Mouse (Mus musculus) megakaryocyte, embryonic 14.5 days (primary cell): ENCODE measurements around the gene Oas1f. TPM values are rescaled to one million over a fixed set of nuclear protein-coding genes. Genes with fewer than 3 reads are reported as not detected.
"Not testable (repeated sequence)": the region's sequence is repeated elsewhere in the genome, so short reads cannot be mapped to it uniquely, and the experiment has no call there.

Source experiments
- H3K27me3 ChIP-seq: replicated peaks from 2 replicates; pipeline ENCODE3; 2012; ENCODE audit warnings: inconsistent platforms
- H3K36me3 ChIP-seq: replicated peaks from 2 replicates; pipeline ENCODE3; 2012; ENCODE audit warnings: low read length, inconsistent platforms, mixed read lengths
- H3K4me1 ChIP-seq: 2 replicates; pipeline ENCODE4 v1.6.1; 2012; ENCODE audit warnings: inconsistent platforms
- H3K4me3 ChIP-seq: replicated peaks from 2 replicates; pipeline ENCODE3; 2012; ENCODE audit warnings: moderate library complexity, mild to moderate bottlenecking, inconsistent platforms
- H3K9me3 ChIP-seq: 2 replicates; pipeline ENCODE4 v1.6.1; 2012; ENCODE audit warnings: inconsistent platforms
- FLI1 ChIP-seq: IDR thresholded peaks from 2 replicates; pipeline ENCODE4 v1.6.1; 2012; ENCODE audit warnings: low read length, inconsistent platforms, mixed read lengths
- GATA1 ChIP-seq: IDR thresholded peaks from 3 replicates; pipeline ENCODE4 v1.6.1; 2012; ENCODE audit warnings: mixed read lengths, low read length, inconsistent platforms, borderline replicate concordance
- polyA plus RNA-seq: library from polyadenylated mRNA; stranded (reverse); fragments of >175 nt; gene quantifications from 2 replicates; pipeline ENCODE4 v1.2.3, GENCODE M21; 2012; ENCODE audit warnings: low replicate concordance; ENCODE audit not compliant: insufficient read depth

Oas1f gene
- polyA plus RNA-seq, 1 experiment = not detected

- Histone ChIP-seq H3K36me3 (no peaks in the 10 kb centered on the region), H3K9me3 (peaks cover 13% of the 10 kb centered on the region), H3K4me3 (no peak overlapping the region), H3K4me1 (no peaks in the 10 kb centered on the region), H3K27me3 (peaks cover 6% of the 10 kb centered on the region)
- TF ChIP-seq GATA1 = no peak
- TF ChIP-seq FLI1 = no peak
Measured at GRCm38 (mm10) chr5:120892243-120892660, 45.1 kb downstream of the Oas1f start.

- not testable (repeated sequence) for H3K4me1 ChIP-seq, H3K36me3 ChIP-seq, H3K27me3 ChIP-seq, H3K4me3 ChIP-seq
- peaks cover 13% of the 10 kb centered on the region for H3K9me3 ChIP-seq
Measured at GRCm38 (mm10) chr5:120893866-120894265, 46.7 kb downstream of the Oas1f start.

GRCm38 (mm10) chr5:120894692-120895091, 47.5 kb downstream of the Oas1f start:
- not testable (repeated sequence) for H3K4me1 ChIP-seq, H3K4me3 ChIP-seq, H3K27me3 ChIP-seq
- peaks cover 13% of the 10 kb centered on the region for H3K9me3 ChIP-seq
- peaks cover 12% of the 10 kb centered on the region for H3K36me3 ChIP-seq

GRCm38 (mm10) chr5:120895231-120895900, 48.2 kb downstream of the Oas1f start:
- H3K4me1 ChIP-seq = no peaks in the 10 kb centered on the region
- H3K9me3 ChIP-seq = peaks cover 13% of the 10 kb centered on the region
- no peaks in the 10 kb centered on the region for H3K27me3 ChIP-seq
- no peak overlapping the region for H3K4me3 ChIP-seq
- H3K36me3 ChIP-seq = peaks cover 12% of the 10 kb centered on the region
- TF ChIP-seq FLI1 (no peak), GATA1 (no peak)

GRCm38 (mm10) chr5:120898307-120898706, 51.1 kb downstream of the Oas1f start:
- peaks cover 32% of the 10 kb centered on the region for H3K36me3 ChIP-seq
- TF ChIP-seq GATA1 = no peak
- no peak for TF ChIP-seq FLI1
- H3K4me1 ChIP-seq = no peaks in the 10 kb centered on the region
- 0 out of 2 replicates have a peak, but pooled peaks cover 3% of the 10 kb centered on the region for H3K9me3 ChIP-seq
- H3K4me3 ChIP-seq = no peak overlapping the region
- no peaks in the 10 kb centered on the region for H3K27me3 ChIP-seq

GRCm38 (mm10) chr5:120898726-120899125, 51.6 kb downstream of the Oas1f start:
- TF ChIP-seq GATA1 = no peak
- no peak for TF ChIP-seq FLI1
- 0 out of 2 replicates have a peak, but pooled peaks cover 3% of the 10 kb centered on the region for H3K9me3 ChIP-seq
- no peaks in the 10 kb centered on the region for H3K4me1 ChIP-seq
- H3K36me3 ChIP-seq = peaks cover 32% of the 10 kb centered on the region
- H3K4me3 ChIP-seq = no peak overlapping the region
- H3K27me3 ChIP-seq = no peaks in the 10 kb centered on the region

GRCm38 (mm10) chr5:120900666-120901065, 53.5 kb downstream of the Oas1f start:
- Histone ChIP-seq H3K9me3 (no peaks in the 10 kb centered on the region), H3K27me3 (no peaks in the 10 kb centered on the region), H3K4me1 (no peaks in the 10 kb centered on the region), H3K4me3 (no peak overlapping the region), H3K36me3 (peaks cover 32% of the 10 kb centered on the region)
- TF ChIP-seq FLI1 (no peak), GATA1 (no peak)

- Histone ChIP-seq H3K4me3 (no peak overlapping the region), H3K9me3 (no peaks in the 10 kb centered on the region), H3K27me3 (no peaks in the 10 kb centered on the region), H3K4me1 (peaks cover 5% of the 10 kb centered on the region; the same call in 1 of the 2 replicates), H3K36me3 (peaks cover 32% of the 10 kb centered on the region)
- TF ChIP-seq GATA1 (no peak), FLI1 (no peak)
Measured at GRCm38 (mm10) chr5:120902056-120902455, 54.9 kb downstream of the Oas1f start.

GRCm38 (mm10) chr5:120906791-120907733, 59.9 kb downstream of the Oas1f start, which contains the start of gene Oas1a:
Gene Oas1a (minus strand): TSS chr5:120907521.
- H3K4me1 ChIP-seq, H3K27me3 ChIP-seq, H3K9me3 ChIP-seq, H3K36me3 ChIP-seq: not testable (repeated sequence)
- peak within 1 kb of the TSS; percentile 88 for H3K4me3 ChIP-seq

Other genes starting within 250 kb of the Oas1f start
- gene Rita1, start 234.8 kb upstream of the Oas1f start, polyA plus RNA-seq = 30.9 and 35.5 TPM in 2 replicates
- 23.6 and 74.7 TPM in 2 replicates for gene Ddx54, start 234.6 kb upstream of the Oas1f start, polyA plus RNA-seq
- not detected in 2 replicates for gene Cfap73, start 213.1 kb upstream of the Oas1f start, polyA plus RNA-seq
- gene Rasal1, start 198.6 kb upstream of the Oas1f start, polyA plus RNA-seq = 13.3 and 20.9 TPM in 2 replicates
- gene Dtx1, start 135.4 kb upstream of the Oas1f start, polyA plus RNA-seq = not detected in 2 replicates
- 1.00 TPM in 1 of 2 replicates, not detected in the other for gene Oas2, start 97.5 kb upstream of the Oas1f start, polyA plus RNA-seq
- 3.4 and 4.7 TPM in 2 replicates for gene Oas3, start 69.7 kb upstream of the Oas1f start, polyA plus RNA-seq
- not detected in 2 replicates for gene Oas1e, start 51.8 kb upstream of the Oas1f start, polyA plus RNA-seq
- gene Oas1c, start 34.9 kb upstream of the Oas1f start, polyA plus RNA-seq = not detected in 2 replicates
- not detected in 2 replicates for gene Oas1h, start 14.1 kb downstream of the Oas1f start, polyA plus RNA-seq
- gene Oas1g, start 40.2 kb downstream of the Oas1f start, polyA plus RNA-seq = 3.5 and 12.6 TPM in 2 replicates
- 2.4 and 21.3 TPM in 2 replicates for gene Oas1a, start 60.2 kb downstream of the Oas1f start, polyA plus RNA-seq
- gene Oas1d, start 67.2 kb downstream of the Oas1f start, polyA plus RNA-seq = not detected in 2 replicates
- gene Rph3a, start 162.7 kb downstream of the Oas1f start, polyA plus RNA-seq = not detected in 2 replicates